Mouse (Mus musculus) liver, postnatal 0 days (tissue): Measurements from ENCODE around the gene Ppp1r12b.

Experiments used
- CTCF ChIP-seq: sonication (generic); IDR thresholded peaks from 2 replicates; pipeline ENCODE4 v1.5.1; 2016; ENCODE audit warnings: antibody characterized with exemption, low read depth
- EP300 ChIP-seq: IDR thresholded peaks from 2 replicates; pipeline ENCODE4 v1.6.1; 2016; ENCODE audit warnings: antibody characterized with exemption, low read depth, mild to moderate bottlenecking

GRCm38 (mm10) chr1:134706549-134706948 lies 249.2 kb downstream of the Ppp1r12b start:
- TF ChIP-seq CTCF (no peak), EP300 (no peak)
